Mouse (Mus musculus) lung, postnatal 4 days (tissue): ENCODE measurements around the gene Hspa1b.
"Not testable (repeated sequence)": the region's sequence is repeated elsewhere in the genome, so short reads cannot be mapped to it uniquely, and the experiment has no call there.

Experiments used
- DNase-seq, 2 experiments: peaks; one replicate each; pipeline ENCODE4 v3.0.0; 2021

Hspa1b gene

DNA sequence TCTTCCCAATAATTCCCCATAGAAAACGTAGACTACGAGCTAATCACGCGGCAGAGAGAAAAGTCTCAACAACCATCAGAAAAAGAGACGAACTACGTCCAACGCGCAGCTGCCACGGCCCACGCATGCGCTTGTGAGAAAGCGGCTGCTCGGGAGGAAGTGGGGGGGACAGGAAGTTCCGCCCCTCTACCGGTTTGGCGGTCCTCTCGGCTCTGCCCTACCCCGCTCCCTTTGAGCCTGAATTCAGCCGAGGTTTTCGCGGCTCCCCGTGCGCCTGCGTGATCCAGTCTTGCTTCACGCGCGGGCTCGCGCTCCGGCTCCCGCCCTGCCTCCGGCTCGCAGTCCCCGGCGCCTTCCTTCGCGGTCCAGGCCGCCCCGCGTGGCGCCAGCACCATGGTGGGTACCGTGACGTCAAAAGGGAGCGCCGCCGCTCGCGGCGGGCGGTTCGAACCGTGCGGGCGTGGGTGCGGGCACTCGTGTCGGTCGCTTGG is 22.7 kb upstream of the Hspa1b start, which contains the start of gene Lsm2:
Gene Lsm2 (plus strand): TSS at position 173 of the 491 bp plus-strand sequence.
- DNase-seq = peak; percentile 93 to 95

GRCm38 (mm10) chr17:34980655-34981054 is 21.6 kb upstream of the Hspa1b start:
- peak in 1 of 2 experiments; percentile 57 for DNase-seq

DNA sequence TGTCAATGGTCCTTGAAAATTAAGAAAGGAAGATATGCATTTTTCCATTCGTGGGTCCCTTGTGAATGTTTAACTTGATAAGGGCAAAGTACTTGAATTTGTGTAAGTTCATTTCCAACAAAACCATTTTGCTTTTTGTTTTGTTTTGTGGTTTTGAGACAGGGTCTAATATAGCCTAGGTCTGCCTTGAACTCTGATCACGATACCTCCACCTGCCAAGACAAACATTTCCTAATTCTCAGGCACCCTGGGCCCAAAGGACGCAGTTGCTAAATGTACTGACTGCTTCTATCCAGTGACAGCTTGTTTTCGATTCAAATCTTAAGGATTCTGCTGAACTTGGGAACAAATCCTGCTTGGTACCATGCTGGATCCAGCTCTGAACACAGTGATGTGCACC is 20.6 kb upstream of the Hspa1b start:
- no peak for DNase-seq

DNA sequence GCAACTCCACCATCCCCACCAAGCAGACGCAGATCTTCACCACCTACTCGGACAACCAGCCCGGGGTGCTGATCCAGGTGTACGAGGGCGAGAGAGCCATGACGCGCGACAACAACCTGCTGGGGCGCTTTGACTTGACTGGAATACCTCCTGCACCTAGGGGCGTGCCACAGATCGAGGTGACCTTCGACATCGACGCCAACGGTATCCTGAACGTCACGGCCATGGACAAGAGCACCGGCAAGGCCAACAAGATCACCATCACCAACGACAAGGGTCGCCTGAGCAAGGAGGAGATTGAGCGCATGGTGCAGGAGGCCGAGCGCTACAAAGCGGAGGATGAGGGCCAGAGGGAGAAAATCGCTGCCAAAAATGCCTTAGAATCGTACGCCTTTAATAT is 19.2 kb upstream of the Hspa1b start:
- no peak for DNase-seq

DNA sequence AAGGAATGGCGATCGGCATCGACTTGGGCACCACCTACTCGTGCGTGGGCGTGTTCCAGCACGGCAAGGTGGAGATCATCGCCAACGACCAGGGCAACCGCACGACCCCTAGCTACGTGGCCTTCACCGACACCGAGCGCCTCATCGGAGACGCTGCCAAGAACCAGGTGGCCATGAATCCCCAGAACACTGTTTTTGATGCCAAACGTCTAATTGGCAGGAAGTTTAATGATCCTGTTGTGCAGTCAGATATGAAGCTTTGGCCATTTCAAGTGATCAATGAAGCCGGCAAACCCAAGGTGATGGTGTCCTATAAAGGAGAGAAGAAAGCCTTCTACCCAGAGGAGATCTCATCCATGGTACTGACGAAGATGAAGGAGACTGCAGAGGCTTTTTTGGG is 18.0 kb upstream of the Hspa1b start:
- DNase-seq = no peak

DNA sequence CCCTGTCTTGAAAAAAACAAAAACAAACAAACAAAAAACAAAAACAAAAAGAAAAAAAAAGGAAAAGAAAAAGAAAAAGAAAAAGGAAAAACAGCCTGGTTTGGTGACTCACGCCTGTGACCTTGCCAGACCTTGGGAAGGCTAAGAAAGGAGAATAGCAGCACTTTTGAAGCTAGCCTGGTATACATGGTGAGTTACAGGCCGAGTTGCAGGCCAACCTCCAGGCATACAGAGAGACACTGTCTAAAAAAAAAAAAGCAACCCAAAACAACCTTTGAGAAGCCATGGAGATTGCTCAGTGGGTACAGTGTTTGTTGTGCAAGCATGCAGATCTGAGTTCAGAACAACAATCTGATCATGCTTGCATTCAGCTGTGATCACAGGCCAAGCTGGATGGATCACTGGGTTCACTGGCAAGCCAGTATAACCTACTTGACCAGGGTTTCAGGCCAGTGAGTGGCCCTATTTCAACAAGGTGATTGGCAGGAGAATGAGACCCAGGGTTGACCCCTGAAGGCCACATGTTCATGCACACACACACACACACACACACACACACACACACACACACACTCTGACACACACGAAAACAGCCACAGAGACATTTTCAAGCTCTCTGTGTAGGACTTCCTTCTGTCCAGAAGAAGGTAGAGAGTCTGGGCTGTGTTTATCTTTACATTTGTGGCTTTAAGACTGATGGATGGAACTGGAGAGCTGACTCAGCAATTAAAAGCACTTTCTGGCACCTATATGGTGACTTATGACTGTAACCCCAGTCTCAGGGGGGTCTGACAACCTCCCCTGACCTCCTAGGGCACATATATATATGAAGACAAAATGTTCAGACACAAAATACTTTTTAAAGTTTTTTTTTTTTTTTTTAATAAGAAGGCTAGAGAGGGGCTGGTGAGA is 16.8 kb upstream of the Hspa1b start:
- DNase-seq = no peak

GRCm38 (mm10) chr17:34972069-34972749 is 13.2 kb upstream of the Hspa1b start, which contains the start of the genes Hspa1a and Hspa1l:
Hspa1a (minus strand) TSS chr17:34972156.
Hspa1l (plus strand) TSS chr17:34972703.
- peak; percentile 85 to 86 for DNase-seq

DNA sequence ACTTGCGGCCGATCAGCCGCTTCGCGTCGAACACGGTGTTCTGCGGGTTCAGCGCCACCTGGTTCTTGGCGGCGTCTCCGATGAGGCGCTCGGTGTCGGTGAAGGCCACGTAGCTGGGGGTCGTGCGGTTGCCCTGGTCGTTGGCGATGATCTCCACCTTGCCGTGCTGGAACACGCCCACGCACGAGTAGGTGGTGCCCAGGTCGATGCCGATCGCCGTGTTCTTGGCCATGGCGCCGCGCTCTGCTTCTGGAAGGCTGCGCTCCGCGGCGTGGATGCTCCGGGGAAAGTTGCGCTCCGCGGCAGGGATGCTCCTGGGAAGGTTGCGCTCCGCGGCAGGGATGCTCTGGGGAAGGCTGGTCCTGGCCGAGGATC is 12.6 kb upstream of the Hspa1b start:
- DNase-seq = not testable (repeated sequence)

GRCm38 (mm10) chr17:34970850-34971249 is 11.8 kb upstream of the Hspa1b start:
- not testable (repeated sequence) for DNase-seq

- DNase-seq = not testable (repeated sequence)
Measured at GRCm38 (mm10) chr17:34969822-34970221, 10.8 kb upstream of the Hspa1b start, which contains the start of gene Gm20481. Gm20481 (plus strand) TSS chr17:34969912.

DNA sequence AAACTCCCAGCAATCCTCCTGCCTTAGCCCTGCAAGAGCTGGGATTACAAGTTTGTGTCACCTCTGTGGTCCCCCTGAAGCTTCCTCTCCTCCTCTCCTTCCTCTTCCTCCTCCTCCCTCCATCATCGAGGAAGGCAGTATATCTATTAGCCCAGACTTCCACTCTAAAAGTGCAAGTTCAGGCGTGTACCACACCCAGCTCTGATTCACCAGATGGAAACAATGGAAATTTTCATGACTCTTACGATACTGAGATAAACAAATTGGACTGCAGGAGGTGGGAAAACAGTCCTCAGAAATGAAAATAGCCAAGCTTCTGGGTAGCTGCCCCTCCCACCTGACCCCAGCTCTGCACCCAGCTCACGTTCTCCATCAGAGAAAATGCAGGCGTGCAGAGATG is 6.6 kb upstream of the Hspa1b start:
- no peak for DNase-seq

DNA sequence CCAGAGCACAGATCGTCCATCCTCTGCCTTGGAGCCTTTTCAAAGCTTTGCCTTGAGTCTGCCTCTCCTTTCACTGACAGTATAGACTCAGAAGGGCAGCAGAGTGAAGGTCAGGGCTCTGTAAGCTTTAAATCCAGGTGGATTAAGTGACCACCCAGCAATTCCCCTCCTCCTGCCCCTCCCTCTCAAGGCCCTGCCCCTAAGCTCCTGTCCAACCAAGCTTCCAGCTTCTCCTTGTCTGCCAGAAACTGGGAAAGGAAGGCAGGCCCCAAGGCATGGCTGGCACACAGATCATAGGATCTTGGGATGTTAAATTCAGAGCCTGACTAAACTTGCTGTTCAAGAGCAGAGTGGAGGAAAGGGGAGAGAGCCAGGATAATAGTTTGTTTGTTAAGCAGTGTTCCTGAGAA is 5.6 kb upstream of the Hspa1b start:
- DNase-seq = no peak

DNA sequence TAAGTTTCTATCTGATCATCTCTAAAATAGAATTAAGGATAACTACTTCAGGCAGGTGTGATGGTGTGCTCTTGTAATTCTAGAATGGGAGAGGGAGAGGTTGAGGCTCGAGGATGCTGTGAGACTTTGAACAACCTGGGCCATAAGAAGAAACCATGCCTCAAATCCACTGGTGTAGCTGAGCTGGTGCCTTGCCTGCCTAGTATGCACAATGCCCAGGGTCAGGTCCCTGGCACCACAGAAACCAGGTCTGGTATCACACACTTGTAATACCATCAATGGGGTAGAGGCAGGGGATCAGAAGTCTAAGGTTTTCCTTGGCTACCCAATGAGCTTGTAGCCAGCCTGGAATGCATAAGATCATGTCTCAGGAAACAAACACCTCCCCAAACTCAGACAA is 3.8 kb upstream of the Hspa1b start:
- no peak for DNase-seq

DNA sequence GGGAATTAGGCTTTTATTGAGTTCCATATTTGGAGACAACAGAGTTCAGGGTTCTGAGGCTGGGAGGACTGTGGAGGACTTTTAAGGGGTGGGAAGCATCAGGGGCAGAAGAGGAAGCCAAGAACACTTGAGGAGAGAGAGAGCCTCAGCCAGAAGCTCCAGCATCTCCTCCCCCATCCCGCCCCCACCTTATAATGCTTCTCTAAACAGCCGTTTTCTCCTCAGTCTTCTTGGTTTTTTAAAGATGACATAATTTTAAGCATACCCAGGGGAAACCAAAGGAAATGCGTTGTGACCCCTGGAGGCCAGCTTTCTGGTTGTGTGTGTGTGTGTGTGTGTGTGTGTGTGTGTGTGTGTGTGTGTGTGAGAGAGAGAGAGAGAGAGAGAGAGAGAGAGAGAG is 3.1 kb upstream of the Hspa1b start:
- DNase-seq = no peak

GRCm38 (mm10) chr17:34960702-34961493 is 1.9 kb upstream of the Hspa1b start:
- DNase-seq = no peak

DNA sequence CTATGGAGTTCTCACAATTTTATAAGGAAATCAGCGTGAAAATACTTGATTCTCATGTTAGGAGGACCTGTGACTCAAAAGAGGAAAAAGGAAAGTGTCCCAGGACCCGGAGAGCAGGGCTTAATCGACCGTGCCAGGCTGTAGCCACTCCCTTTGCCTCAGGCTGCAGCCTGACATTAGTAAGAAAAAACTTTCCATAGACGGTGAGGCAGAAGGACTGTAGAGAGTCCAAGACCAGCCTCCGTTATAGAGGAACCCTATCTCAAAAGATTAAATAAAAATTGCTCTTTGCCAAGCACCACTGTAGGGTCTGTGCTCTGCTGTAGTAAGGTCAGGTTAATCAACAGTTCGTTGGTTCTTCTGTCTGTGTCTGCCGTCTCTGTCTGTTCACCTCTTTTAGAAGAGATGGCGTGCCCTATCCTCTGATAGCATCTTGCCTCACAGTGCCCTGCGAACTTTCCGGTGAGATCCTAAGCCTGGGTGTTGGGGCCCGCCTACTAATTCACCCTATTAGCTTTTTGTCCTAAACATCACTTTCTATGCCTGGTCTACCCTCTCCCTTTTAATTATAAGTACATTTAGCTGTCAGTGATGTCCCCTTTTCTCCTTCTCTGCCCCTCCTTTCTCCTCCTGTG is 960 bp upstream of the Hspa1b start:
- DNase-seq = no peak

DNA sequence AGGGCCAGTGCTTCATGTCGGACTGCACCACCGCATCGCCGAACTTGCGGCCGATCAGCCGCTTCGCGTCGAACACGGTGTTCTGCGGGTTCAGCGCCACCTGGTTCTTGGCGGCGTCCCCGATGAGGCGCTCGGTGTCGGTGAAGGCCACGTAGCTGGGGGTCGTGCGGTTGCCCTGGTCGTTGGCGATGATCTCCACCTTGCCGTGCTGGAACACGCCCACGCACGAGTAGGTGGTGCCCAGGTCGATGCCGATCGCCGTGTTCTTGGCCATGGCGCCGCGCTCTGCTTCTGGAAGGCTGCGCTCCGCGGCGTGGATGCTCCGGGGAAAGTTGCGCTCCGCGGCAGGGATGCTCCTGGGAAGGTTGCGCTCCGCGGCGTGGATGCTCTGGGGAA is 306 bp downstream of the Hspa1b start:
- not testable (repeated sequence) for DNase-seq

DNA sequence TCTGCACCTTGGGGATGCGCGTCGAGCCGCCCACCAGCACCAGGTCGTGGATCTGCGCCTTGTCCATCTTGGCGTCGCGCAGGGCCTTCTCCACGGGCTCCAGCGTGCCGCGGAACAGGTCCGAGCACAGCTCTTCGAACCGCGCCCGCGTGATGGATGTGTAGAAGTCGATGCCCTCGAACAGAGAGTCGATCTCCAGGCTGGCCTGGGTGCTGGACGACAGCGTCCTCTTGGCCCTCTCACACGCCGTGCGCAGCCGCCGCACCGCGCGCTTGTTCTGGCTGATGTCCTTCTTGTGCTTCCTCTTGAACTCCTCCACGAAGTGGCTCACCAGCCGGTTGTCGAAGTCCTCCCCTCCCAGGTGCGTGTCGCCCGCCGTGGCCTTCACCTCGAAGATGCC is 1.1 kb downstream of the Hspa1b start:
- not testable (repeated sequence) for DNase-seq

GRCm38 (mm10) chr17:34957291-34957690 is 1.7 kb downstream of the Hspa1b start:
- DNase-seq = not testable (repeated sequence)

DNA sequence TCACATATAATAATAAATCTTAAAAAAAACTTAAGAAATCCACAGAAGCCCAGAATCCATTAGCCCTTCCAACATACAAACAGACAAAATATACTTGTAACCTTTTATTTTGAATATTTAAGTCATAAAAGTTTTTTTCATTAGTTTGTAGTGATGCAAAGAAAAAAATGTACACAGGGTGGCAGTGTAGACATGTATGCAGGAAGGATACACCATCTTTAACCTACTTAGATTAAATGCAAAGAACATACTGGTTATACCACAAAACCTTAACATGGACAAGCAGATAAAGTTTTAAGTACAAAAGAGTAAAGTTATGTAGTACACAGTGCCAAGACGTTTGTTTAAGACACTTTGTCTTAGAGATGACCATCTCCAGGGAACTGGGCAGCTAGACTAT is 2.7 kb downstream of the Hspa1b start:
- no peak for DNase-seq

GRCm38 (mm10) chr17:34955884-34956283 is 3.2 kb downstream of the Hspa1b start:
- DNase-seq = no peak

DNA sequence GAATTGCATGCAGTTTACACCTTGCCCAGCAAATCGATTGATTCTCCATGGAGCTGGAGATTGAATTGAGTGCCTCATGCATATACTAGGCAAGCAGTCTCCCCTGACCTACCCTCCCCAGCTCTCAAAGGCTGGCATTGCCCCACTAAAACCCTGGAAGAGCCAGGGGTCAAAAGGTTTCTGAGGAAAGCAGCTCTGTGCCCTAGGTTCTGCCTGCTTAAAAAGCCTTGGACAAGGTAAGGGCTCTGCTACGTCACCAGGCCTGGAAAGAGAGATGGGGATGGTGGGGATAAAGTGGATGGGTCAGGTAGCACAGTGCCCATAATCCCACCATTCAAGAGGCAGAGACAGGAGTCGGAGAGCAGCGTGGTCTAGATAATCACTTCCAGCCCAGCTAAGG is 4.2 kb downstream of the Hspa1b start:
- no peak for DNase-seq
